Mouse (Mus musculus): Measurements from ENCODE around the gene Cabp5.
"Not testable (repeated sequence)": the region's sequence is repeated elsewhere in the genome, so short reads cannot be mapped to it uniquely, and the experiment has no call there.

Cabp5 gene

DNA sequence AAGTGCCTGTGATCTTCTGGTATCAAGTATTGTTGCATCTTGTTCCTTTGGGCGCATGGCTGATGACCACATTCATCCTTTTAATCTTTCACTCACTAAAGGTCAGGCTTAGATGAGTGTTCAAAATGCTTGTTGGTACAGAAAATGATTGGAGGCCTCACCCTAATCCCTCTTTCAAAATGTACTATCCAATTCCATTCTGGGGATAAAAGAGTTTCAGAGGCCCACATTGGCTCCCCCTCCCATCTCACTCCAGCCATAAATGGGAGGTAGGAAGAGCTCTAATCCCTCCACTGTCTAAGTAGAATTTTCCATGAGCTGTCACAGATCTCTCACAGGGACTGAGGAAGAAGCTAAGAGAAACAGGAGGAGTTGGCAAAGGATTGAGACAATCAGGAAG is at the start of gene Cabp5:
Gene Cabp5 (plus strand): TSS at position 301 of the 400 bp plus-strand sequence.
- DNase-seq (ENCODE audit: extremely low read depth, low read depth, low spot score), result no peak

DNA sequence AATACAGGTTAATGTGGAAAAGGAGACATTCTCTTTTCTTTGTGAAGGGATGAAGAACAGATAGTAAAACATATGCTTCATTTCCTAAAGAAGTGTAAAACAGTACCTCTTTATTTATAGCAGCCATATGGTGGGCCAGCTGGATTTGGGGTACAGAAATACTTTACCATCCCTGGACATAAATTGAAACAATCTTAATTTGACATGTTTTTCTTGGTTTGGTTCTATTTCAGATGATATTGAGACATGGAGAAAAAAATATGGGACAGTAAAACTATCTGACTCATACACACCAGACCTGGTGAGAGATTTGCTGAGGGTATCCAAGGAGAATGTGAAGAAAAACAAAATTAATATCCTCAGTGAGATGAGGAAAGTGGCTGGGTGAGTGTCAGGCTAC is 42.0 kb upstream of the Cabp5 start:
- no peak for DNase-seq (ENCODE audit: extremely low read depth, low read depth, low spot score)

DNA sequence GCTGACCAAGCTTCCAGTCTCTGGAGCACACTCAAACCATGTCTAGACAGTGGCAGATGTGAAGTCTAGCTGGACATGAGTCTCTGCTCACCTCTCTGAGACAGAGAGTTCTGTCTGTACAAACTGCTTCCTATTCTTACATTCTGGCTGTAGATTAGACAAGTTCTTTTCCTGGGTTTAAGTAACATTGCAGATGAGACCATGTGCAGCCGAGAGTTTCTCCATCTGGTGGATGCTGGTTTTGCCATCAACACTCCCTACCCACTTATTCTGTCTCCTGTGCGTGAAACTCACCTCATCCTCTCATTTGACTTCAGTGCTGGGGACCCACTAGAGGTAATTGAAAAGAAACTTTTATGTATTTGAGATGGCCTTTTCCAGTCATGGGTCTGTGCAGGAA is 17.3 kb upstream of the Cabp5 start:
- no peak for DNase-seq (ENCODE audit: extremely low read depth, low read depth, low spot score)

DNA sequence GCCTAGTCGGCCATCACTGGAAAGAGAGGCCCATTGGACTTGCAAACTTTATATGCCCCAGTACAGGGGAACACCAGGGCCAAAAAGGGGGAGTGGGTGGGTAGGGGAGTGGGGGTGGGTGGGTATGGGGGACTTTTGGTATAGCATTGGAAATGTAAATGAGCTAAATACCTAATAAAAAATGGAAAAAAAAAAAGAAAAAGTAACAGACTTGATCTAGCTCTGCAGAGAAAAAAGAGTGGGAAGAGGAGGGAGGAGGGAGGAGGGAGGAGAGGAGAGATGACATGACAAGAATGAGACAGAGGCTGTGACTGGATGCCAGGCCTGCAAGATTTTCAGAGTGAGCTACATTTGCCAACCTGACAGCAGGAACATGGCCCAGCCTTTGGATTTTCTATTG is 52.6 kb downstream of the Cabp5 start, which contains the start of gene Bsph1:
Gene Bsph1 (plus strand): TSS at position 301 of the 400 bp plus-strand sequence.
- DNase-seq (ENCODE audit: extremely low read depth, low read depth, low spot score), result not testable (repeated sequence)
